Mouse (Mus musculus) inflammation-experienced regulatory T-cells, adult 6 months (primary cell): ENCODE results near the gene Cd300lg. TPM values are rescaled to one million over a fixed set of nuclear protein-coding genes. Genes with fewer than 3 reads are reported as not detected.

Experiments
- ATAC-seq: one replicate; pipeline ENCODE4 v1.8.0; 2017
- polyA plus RNA-seq, 3 experiments: library from polyadenylated mRNA; unstranded; fragments of 100-300 nt; shearing (Covaris generic); gene quantifications; one replicate each; pipeline ENCODE4 v1.2.1; 2017

Cd300lg gene
- under 1 TPM in 1 of 3 experiments, not detected in 2; 0.14 TPM for polyA plus RNA-seq

DNA sequence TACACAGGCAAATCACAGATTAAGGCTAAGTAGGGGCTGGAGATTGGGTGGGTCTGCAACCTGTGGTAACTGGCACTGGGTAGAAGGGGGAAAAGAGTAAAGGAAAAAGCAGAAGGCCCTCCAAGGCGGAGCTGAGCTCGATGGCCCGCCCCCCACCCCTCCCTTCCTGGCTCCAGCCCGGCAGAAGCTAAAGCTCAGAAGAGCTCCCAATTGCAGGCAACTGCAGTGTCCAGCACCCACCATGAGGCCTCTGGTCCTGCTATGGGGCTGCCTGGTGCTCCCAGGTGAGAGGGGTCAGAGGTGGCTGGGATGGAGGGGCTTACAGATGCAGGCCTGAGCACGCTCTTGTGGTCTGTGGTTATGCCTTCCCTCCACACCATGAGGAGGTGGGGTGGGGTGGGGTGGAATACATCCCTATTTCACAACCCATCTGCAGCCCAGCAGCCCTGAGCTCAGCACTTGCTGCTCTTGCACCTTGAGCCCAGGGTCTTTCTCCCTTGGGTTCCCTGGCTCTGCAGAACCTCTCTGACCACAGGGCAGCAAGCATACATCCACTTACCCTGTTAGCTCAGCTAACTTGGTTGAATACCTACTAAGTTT is at the start of gene Cd300lg:
Gene Cd300lg (plus strand): TSS at position 160 of the 600 bp plus-strand sequence.
- no peak for ATAC-seq

DNA sequence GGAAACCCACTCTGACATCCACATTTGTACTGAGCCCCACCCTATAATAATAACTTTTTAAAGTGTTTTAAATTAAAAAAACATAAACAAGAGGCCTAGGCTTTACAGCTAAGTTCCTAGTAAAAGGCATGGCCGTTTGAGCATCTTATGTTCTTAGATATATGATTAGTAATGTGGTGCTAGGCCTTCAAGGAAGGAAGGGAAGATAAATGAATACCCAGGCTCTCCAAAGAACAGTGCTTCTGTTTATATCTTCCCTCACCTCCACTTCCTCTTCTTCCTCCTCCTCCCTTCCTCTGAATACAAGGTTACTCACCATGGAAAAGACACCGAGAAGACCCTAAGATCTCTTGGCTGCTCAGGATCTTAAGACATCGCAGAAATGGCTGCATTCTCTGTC is 49.5 kb upstream of the Cd300lg start:
- no peak for ATAC-seq

DNA sequence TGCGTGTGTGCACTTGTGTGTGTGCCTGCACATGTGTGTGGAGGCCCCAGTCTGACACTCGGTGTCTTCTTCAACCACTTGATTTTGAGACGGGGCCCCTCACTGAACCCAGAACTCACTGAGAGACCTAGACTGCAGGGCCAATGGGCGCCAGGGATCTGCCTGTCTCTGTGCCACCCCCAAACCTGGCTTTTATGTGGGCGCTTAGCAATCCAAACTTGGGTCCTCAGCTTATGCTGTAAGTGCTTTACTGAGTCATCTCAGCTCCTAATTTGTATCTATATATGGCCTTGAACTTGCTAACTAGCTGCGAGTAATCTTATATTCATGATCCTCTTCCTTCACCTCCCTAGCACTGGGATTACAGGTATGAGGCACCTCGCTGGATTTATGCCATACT is 48.9 kb upstream of the Cd300lg start:
- no peak for ATAC-seq

- no peak for ATAC-seq
These were observed 47.2 kb upstream of the Cd300lg start for GRCm38 (mm10) chr11:101994100-101994499.

GRCm38 (mm10) chr11:101995938-101996337 is 45.4 kb upstream of the Cd300lg start:
- ATAC-seq = no peak

DNA sequence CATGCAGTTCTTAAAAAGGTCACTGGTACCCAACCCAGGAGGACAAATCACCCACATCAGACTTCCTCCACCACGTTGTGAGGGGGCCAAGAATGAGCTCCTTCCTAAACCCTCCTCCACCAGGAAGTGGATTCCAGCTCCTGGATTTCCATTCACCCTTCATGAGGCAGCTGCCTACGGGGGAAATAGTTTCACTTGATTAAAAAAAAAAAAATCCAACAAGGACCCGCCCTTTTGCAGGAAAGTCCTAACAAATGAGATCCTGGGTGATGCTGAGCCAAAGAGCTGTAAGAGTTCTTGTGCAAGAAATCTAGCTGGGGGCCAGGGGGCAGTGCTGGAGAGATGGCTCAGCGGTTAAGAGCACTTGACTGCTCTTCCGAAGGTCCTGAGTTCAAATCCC is 43.1 kb upstream of the Cd300lg start:
- no peak for ATAC-seq

- ATAC-seq = no peak
These were observed 41.8 kb upstream of the Cd300lg start for GRCm38 (mm10) chr11:101999466-101999865.

GRCm38 (mm10) chr11:102004251-102004650 is 37.1 kb upstream of the Cd300lg start:
- ATAC-seq = no peak

GRCm38 (mm10) chr11:102006271-102006670 is 35.0 kb upstream of the Cd300lg start:
- no peak for ATAC-seq

GRCm38 (mm10) chr11:102006688-102007087 is 34.6 kb upstream of the Cd300lg start:
- no peak for ATAC-seq

DNA sequence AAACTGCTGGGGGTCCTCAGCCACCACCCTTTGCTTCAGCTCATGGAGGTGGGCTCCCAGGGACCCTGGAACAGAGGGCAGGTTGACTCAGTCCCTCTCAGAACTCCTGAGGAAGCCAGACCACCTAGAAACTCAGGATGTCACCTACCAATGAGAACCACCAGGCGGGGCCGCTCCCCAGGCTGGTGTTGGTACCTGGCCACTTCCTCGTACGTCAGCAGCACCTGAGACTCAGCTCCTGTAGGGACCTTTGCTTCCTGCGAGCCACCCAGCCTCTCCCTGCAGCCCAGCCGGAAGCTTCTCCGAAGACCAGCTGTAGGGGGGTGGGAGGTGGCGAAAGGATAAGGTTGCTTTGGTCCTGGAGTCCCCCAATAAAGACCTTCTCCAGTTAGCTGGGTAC is 32.9 kb upstream of the Cd300lg start:
- no peak for ATAC-seq

DNA sequence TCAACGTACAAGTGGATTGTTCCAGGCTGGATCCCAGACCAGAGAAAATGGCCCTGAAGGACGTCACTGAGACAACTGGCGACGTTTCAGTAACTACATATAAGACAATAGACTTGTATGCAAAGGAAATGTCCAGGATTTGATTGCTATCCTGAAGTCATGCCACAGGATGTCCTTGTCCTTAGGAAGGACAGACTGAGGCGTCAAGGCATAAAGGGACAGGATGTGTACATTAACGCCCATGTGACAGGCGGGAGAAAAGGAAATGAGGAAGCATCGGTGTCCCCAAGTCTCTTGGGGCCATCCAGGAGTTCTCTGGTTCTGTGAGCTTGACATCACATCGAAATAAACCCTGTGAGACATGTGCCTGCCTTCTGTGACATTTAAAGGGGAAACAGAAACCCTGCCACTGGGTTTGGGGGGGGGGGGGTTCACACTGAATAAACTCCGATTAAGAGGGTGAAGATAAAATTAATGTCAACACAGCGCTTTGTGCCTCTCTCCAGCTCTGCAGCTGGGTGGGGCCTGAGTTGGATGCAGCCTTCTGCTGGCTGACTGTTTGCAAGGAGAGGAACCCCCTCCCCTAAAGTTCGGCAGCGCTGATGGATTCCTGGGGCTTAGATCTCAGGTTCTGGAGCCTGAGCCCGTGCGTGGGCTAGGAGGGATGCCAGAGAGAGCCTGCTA is 32.2 kb upstream of the Cd300lg start:
- ATAC-seq = no peak

DNA sequence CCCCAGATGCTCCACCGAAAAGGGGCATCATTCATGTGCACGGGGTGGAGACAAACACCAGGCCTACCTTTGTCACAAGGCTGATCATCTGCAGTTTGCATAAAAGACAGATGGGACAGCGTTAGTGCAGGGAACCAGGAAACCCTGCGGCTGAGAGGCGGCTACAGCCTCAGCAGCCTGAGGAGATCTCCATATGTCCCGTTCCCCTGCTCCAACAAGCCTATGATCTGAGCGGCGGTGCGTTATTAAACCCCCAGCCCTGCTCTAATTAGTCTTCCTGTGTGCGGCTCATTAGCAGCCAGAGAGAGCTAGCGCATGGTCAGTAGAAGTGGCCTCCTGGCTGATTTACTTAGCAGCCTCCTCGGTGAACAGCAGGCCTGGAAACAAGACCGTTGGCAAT is 31.2 kb upstream of the Cd300lg start:
- no peak for ATAC-seq

GRCm38 (mm10) chr11:102011510-102011909 is 29.8 kb upstream of the Cd300lg start:
- no peak for ATAC-seq

DNA sequence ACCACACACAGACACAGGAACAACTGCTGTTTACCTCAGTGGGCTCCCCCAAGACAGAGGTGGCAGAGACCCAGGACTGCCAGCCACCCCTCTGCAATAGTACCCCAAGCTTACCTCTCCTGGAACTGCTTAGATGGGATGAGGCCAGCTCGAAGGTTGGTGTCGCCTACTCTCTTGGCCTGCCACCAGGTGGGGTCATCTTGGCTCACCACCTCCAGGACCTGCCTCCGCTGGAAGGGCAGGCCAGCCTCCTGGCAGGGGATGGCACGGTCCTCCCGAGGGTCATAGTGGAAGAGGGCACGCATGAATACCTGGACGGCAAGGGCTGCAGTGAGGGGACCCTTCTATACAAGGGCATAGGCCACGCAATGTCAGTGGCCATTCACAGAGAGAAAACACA is 28.1 kb upstream of the Cd300lg start:
- no peak for ATAC-seq

- no peak for ATAC-seq
These were observed 25.8 kb upstream of the Cd300lg start for GRCm38 (mm10) chr11:102015472-102015871.

DNA sequence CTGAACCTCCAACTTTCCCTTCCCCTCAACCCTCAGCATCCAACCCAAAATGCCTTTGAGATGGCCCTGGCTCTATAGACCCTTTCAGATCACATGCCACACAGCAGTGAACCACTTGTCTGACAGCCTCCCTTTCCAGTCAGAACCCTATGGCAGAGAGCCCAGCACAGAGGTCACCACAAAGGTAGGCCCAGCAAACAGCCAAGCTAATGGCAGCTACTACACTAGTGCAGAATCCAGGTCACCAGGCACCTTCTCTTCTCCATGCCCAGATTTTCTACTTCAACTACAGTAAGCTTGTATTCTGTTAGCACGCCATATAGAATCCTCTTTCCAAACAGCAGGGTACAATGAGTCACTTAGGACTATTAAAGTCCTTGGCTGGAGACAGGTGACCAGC is 25.2 kb upstream of the Cd300lg start:
- no peak for ATAC-seq

DNA sequence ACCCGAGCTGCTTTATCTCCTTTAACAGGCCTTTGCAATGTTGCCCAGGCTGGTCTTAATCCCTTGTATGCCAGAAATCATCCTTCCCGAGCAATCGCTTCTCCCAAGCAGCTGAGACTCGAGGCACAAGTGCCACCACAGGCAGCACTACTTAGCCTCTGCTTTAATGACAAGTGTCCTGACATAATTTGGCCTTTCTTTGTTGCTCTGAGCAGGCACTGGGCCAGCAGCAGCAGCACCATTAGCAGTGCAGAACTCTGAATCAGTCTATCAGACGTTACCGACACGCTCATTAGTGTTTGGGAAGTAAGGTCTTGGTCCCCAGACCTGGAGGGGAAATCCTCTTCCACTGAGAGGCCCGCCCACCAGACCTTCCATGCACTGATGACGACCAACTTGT is 21.6 kb upstream of the Cd300lg start:
- no peak for ATAC-seq

DNA sequence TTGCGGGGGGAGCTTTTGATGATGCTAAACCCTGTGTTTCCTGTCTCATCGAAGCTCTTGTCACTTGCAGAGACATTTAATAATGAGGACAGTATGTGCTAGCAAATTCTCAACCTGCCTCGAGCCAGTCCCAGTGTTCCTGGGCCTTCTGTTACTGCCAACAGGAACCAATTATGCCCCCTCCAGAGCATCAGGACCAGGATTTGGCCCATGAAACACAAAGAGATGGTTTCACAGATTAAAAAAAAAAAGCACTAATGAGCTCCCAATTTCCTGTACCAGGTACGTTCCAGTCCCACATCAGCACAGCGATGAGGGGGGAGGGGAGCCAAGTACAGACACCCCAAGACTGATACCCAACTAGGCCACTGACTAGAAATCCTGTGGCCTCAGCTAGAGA is 20.1 kb upstream of the Cd300lg start:
- ATAC-seq = no peak

- ATAC-seq = no peak
These were observed 17.9 kb upstream of the Cd300lg start for GRCm38 (mm10) chr11:102023406-102023805.

GRCm38 (mm10) chr11:102024084-102024758 is 17.1 kb upstream of the Cd300lg start:
- no peak for ATAC-seq

DNA sequence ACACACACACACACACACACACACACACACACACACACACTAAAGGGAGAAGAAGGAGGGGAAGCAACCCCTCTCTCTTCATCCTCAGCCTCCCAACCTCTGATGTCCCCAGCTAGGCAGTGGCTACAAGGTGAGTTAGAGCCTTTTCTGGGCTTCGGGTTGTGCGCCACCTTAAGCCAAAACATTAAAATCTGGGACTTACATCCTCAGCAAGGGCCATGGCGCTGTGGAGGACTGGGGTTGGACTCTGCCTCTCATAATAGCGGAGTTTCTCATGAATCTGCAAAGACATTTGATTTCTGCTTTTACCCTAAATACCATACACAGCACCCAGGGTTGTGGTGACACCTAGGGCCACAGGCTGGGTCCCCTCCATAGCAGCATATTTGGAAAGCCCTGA is 16.4 kb upstream of the Cd300lg start:
- no peak for ATAC-seq

DNA sequence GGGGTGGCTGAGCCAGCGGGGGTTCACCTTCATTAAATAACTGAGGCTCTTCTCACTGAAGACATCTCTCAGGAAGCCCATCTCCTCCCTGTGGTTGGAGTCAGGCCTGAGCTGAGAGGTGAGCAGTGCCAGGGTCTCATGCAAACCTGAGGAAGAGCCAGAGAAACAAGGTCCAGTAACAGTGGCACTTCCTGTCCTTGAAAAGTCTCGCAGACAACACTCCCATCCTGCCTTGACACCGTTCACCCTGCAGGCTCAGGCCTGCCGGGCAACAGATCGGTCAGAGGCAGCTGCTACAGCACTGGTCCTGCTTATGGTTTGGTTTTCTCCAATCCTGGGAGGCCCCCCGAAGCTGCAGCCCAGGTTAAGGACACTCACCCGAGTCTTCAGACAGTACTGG is 16.0 kb upstream of the Cd300lg start:
- no peak for ATAC-seq
